Mouse (Mus musculus) T-helper 17 cell (primary cell): ENCODE measurements at regions not wholly inside any gene's neighbourhood (a gene's known extent, or its start where the extent isn't known, plus 50 kb on each side); places are given as distances from the start of the nearest gene placed in this dataset.

Experiments used
- in situ Hi-C, 2 experiments: fragments of 300-600 bp; cut with MboI, MseI; formaldehyde crosslinking; loops; 1 replicate in 1 of 2; 2 replicates in 1 of 2; pipeline ENCODE4 v1.15.1; 2025; ENCODE audit warnings: high pct_unique_total_duplicates in 2 of 2

DNA sequence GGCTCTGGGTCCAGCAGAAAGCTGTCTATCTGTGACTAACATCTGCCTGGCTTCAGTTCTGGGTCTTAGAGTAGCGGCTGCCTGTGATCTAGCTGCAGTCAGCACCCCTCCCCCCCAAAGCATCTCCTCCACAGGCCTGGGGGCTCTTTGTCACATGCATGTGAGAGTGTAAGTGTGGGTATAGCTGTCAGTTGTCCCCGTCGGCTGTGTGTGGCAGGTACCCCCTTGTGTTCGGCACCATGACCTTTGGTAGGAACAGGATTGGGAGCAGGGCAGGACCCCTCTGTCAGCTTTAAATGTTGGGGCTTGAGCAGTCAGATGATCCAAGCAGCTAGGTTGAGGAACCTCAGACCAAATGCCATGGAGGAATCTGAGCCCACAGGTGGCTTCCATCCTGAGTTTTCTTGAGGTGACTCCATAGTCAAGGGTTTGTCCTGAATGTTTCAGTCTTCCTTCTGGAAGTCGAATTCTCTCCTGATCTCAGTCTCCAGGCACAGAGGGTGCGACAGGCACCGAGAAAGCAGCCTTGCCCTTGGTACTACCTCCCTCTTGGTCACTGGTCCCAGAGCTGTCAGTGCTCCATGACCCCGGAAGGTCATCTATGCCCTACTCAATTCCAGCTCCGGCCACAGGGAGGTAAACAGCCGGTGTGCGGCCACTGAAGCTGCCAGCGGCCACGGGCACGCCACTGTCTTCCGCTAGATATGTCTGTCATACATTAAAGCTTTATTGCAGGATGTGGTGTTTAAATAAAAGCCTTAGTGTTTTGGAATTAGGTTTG, 55.9 kb upstream of the Gata5 start:
- in situ Hi-C loops = loop anchor here in 1 of 2 experiments (25.0 kb wide), 1 partner anchor 1803 kb away; no protein-coding TSS in a partner anchor

DNA sequence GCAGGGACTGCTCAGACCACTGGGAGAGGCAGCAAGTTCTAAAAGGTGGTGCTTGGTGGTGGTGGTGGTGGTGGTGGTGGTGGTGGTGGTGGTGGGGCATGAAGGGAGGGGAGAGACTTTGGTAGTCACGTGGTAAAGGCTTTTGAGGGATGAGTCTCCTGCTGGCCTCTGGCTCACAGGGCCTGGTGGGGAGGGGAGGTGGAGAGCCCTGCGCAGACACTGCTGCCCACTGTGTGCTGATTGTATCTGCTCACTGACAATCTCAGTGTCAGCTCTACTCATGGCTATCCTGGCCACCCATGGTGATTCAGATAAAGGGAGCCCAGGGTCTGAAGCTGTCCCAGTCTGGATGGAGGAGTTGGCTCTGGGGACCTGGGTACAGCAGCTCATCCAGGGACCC, 55.0 kb upstream of the Gata5 start:
- in situ Hi-C loops = loop anchor here (5.0 to 25.0 kb wide), 2 partner anchors 643 to 1802 kb away; no protein-coding TSS in a partner anchor

DNA sequence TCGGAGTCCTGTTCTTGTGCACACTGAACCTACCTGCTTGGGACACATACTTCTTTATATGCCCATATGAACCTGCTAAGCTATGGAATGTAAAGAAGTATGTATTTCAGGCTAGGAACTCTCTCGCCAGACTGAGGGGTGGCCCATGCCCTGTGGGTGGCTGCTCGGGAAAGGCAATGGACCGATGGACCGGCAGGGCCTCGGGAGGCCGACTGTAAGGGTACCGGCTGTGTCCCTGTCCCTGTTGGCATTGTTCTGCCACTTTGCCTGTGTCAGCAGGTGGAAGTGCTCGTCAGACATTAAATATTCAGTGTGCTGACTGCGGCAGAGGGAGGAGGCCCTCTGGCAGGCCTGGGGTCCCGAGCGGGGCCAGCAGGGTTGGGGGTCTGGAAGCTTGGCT, 54.5 kb upstream of the Gata5 start:
- in situ Hi-C loops = loop anchor here (5.0 to 25.0 kb wide), 2 partner anchors 643 to 1802 kb away; no protein-coding TSS in a partner anchor

DNA sequence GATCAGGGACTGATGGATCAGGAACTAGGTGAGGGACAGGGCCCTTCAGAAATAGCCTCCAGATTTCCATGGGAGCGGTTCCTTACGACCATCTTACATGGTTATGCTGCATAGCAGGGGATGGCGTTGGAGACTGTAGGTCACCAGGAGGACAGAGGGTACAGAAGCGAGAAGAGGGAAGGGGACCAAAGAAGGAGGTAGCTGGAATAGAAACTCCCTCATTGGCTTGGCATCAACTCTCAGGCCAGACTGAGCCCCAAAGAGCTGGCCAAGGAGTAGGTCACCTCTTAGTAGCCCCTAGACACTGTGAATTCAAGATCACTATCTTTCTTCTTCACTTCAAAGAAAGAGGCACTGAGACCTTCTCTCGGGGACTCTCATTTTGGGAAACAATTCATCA, 53.6 kb upstream of the Gata5 start:
- in situ Hi-C loops = loop anchor here (5.0 to 25.0 kb wide), 2 partner anchors 644 to 1801 kb away; no protein-coding TSS in a partner anchor

DNA sequence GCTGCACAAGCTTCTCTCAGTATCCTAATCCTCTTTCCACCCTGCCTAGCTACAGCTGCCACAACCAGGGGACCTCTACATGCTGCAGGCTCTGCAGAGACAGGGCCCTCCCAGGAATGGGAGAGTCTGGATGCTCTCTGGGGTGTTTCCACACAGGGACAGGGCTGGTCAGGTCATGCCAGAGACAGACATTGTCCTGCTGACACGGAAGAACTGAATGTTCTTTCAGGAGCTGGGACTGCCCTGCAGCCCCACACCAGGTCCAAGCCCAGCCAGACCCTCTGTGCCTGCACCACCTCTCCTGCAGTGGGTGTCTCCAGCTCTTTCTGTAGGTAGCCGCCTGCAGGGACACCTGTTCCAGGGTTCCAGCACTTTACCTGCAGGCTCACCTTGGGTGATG, 52.8 kb upstream of the Gata5 start:
- in situ Hi-C loops = loop anchor here (5.0 to 25.0 kb wide), 2 partner anchors 645 to 1800 kb away; no protein-coding TSS in a partner anchor

DNA sequence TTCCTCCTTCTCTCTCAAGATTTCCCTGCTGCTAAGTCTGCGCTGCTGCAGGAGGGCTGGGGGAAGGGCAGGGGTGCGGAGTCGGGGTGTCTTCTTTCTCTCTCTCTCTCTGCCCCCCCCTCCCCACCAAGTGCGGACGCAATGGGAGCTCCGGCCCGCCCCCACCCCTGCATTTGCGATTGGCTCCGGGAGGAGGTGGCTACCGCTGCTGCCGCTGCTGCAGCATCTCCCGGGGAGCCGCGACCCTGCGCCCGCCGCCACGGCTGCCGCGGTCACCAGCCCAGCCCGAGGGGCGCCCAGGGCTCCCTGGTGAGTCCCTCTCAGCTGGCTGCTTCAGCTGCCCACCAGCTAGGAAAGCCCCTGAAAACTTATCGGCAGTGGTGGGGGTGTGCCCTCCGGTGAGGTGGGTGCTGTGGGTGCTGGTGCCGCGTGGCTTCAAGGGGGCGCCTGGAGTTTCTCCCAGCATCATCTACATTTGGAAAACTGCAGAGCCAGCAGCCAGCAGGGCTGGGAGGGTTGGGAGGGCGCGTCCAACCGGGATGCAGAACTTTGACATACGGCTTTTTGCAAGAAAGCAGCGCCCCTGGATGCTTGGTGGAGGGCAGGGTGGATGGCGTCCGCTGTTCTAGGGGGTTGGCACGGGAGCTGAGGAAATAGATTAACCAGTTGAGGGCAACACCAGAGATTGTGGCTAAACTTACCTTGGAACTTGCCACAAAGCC, 51.6 kb upstream of the Gata5 start:
- in situ Hi-C loops = loop anchor here (5.0 to 25.0 kb wide), 2 partner anchors 646 to 1799 kb away; no protein-coding TSS in a partner anchor

DNA sequence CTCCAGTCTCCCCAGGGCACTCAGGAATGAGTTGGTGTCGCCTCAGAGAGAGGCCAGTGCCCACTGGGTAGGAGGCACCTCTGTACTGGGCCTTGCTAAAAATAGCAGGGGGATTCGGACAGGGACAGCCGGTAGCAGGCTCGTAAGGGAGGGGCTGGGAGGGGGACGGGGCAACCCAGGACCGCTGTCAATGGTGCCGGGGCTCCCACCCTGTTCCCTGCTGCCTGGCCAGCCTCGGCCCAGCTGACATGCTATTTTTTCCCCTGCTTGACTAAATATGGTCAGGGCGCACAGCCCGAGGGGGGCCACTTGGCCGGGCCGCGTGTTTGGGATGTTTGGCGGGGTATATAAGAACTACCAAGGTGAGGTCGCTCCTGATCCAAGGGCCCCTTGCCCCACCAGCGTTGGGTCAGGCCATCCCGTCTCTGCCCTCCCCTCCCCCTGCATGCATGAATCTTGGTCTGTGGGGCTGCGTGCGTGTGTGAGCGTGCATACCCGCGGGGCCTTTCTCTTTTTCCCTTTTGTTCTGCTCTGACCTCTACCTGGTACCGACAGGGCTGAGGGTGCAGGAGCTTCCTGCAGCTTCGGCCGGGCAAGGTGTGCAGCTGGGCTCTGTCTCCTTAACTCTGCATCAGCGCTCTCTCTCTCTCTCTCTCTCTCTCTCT, 50.9 kb upstream of the Gata5 start:
- in situ Hi-C loops = loop anchor here (5.0 to 25.0 kb wide), 2 partner anchors 647 to 1798 kb away; no protein-coding TSS in a partner anchor
